Mouse (Mus musculus): ENCODE data around the gene Lyzl4. TPM values are rescaled to one million over a fixed set of nuclear protein-coding genes. Genes with fewer than 3 reads are reported as not detected.

The Lyzl4 gene
- polyA plus RNA-seq, 1 experiment from 2014 or later: not detected

GRCm38 (mm10) chr9:121568451-121568850 is 73.4 kb downstream of the Lyzl4 start:
- no peak overlapping the region for H3K4me3 ChIP-seq (ENCODE audit: control insufficient read depth in 1 of 2, insufficient read depth in 1 of 2, low read depth in 1 of 2, low read length in 2 of 2)
- H3K9ac ChIP-seq (ENCODE audit: low read length): no peak overlapping the region
- no peak overlapping the region for H3K27ac ChIP-seq (replicated peaks in 1 of 2; ENCODE audit: control insufficient read depth in 1 of 2, insufficient read depth in 1 of 2, low read depth in 2 of 2, low read length in 2 of 2)
- no peak overlapping the region for H3K4me2 ChIP-seq (ENCODE audit: low read length)
- ATAC-seq (ENCODE audit: insufficient number of reproducible peaks, insufficient read depth, low FRiP score, low read depth): no peak
- H3K4me1 ChIP-seq (ENCODE audit: control insufficient read depth in 2 of 2, insufficient read depth in 2 of 2, low read length in 2 of 2): no peaks in the 10 kb centered on the region
- no peaks in the 10 kb centered on the region for H3K36me3 ChIP-seq (ENCODE audit: control insufficient read depth, insufficient read depth, low read length)
- peaks cover 6% of the 10 kb centered on the region; the same call in 1 of the 2 replicates for H3K9me3 ChIP-seq (ENCODE audit: control insufficient read depth, low read length)
- no peaks in the 10 kb centered on the region for H3K27me3 ChIP-seq (ENCODE audit: control insufficient read depth, insufficient read depth, low read length)
- WGBS: 24% methylated on average over 1 of the region's 1 CpGs

GRCm38 (mm10) chr9:121566387-121566786 is 75.5 kb downstream of the Lyzl4 start:
- Histone ChIP-seq H3K27me3 (ENCODE audit: control insufficient read depth, insufficient read depth, low read length) (no peaks in the 10 kb centered on the region), H3K9ac (ENCODE audit: low read length) (no peak overlapping the region), H3K4me1 (ENCODE audit: control insufficient read depth in 2 of 2, insufficient read depth in 2 of 2, low read length in 2 of 2) (no peaks in the 10 kb centered on the region), H3K4me3 (ENCODE audit: control insufficient read depth in 1 of 2, insufficient read depth in 1 of 2, low read depth in 1 of 2, low read length in 2 of 2) (no peak overlapping the region), H3K27ac (replicated peaks in 1 of 2; ENCODE audit: control insufficient read depth in 1 of 2, insufficient read depth in 1 of 2, low read depth in 2 of 2, low read length in 2 of 2) (no peak overlapping the region), H3K4me2 (ENCODE audit: low read length) (no peak overlapping the region), H3K36me3 (ENCODE audit: control insufficient read depth, insufficient read depth, low read length) (no peaks in the 10 kb centered on the region), H3K9me3 (ENCODE audit: control insufficient read depth, low read length) (peaks cover 6% of the 10 kb centered on the region; the same call in 1 of the 2 replicates)
- ATAC-seq (ENCODE audit: insufficient number of reproducible peaks, insufficient read depth, low FRiP score, low read depth): no peak
- WGBS: 84% methylated on average over 7 of the region's 7 CpGs

- Histone ChIP-seq H3K27me3 (ENCODE audit: control insufficient read depth, insufficient read depth, low read length) (no peaks in the 10 kb centered on the region), H3K4me2 (ENCODE audit: low read length) (no peak overlapping the region), H3K4me1 (ENCODE audit: control insufficient read depth in 2 of 2, insufficient read depth in 2 of 2, low read length in 2 of 2) (no peaks in the 10 kb centered on the region), H3K9ac (ENCODE audit: low read length) (no peak overlapping the region), H3K9me3 (ENCODE audit: control insufficient read depth, low read length) (no peaks in the 10 kb centered on the region), H3K27ac (replicated peaks in 1 of 2; ENCODE audit: control insufficient read depth in 1 of 2, insufficient read depth in 1 of 2, low read depth in 2 of 2, low read length in 2 of 2) (no peak overlapping the region), H3K4me3 (ENCODE audit: control insufficient read depth in 1 of 2, insufficient read depth in 1 of 2, low read depth in 1 of 2, low read length in 2 of 2) (no peak overlapping the region), H3K36me3 (ENCODE audit: control insufficient read depth, insufficient read depth, low read length) (no peaks in the 10 kb centered on the region)
- 74% methylated on average over 7 of the region's 7 CpGs for WGBS
- ATAC-seq (ENCODE audit: insufficient number of reproducible peaks, insufficient read depth, low FRiP score, low read depth): no peak
Observed at GRCm38 (mm10) chr9:121563276-121563675, 78.6 kb downstream of the Lyzl4 start.

DNA sequence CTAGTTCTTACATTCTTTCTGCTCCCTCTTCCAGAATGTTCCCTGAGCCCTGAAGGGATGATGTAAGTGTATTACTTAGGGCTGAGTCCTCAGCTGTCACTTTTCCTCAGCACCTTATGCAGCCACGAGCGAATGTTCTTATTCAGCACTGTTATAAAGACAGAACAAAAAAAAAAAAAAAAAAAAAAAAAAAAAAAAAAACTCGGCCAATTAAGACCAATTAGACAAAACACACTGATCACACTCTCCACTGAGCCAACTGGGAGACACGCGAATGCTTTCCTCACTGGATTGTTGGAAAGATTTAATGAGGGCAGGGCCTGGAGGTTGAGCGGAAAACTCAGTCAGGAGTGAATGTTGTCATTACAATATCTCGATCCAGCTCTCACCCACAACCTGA is 81.4 kb downstream of the Lyzl4 start:
- H3K27me3 ChIP-seq (ENCODE audit: control insufficient read depth, insufficient read depth, low read length): no peaks in the 10 kb centered on the region
- no peak overlapping the region for H3K27ac ChIP-seq (replicated peaks in 1 of 2; ENCODE audit: control insufficient read depth in 1 of 2, insufficient read depth in 1 of 2, low read depth in 2 of 2, low read length in 2 of 2)
- no peak overlapping the region for H3K4me3 ChIP-seq (ENCODE audit: control insufficient read depth in 1 of 2, insufficient read depth in 1 of 2, low read depth in 1 of 2, low read length in 2 of 2)
- no peaks in the 10 kb centered on the region for H3K9me3 ChIP-seq (ENCODE audit: control insufficient read depth, low read length)
- 74% methylated on average over 7 of the region's 7 CpGs for WGBS
- H3K9ac ChIP-seq (ENCODE audit: low read length): no peak overlapping the region
- no peaks in the 10 kb centered on the region for H3K36me3 ChIP-seq (ENCODE audit: control insufficient read depth, insufficient read depth, low read length)
- no peak for ATAC-seq (ENCODE audit: insufficient number of reproducible peaks, insufficient read depth, low FRiP score, low read depth)
- H3K4me2 ChIP-seq (ENCODE audit: low read length): no peak overlapping the region
- H3K4me1 ChIP-seq (ENCODE audit: control insufficient read depth in 2 of 2, insufficient read depth in 2 of 2, low read length in 2 of 2): peaks cover 13 to 17% of the 10 kb centered on the region in 2 experiments

- Histone ChIP-seq H3K4me2 (ENCODE audit: low read length) (no peak overlapping the region), H3K4me3 (ENCODE audit: control insufficient read depth in 1 of 2, insufficient read depth in 1 of 2, low read depth in 1 of 2, low read length in 2 of 2) (no peak overlapping the region), H3K27ac (replicated peaks in 1 of 2; ENCODE audit: control insufficient read depth in 1 of 2, insufficient read depth in 1 of 2, low read depth in 2 of 2, low read length in 2 of 2) (no peak overlapping the region), H3K4me1 (ENCODE audit: control insufficient read depth in 2 of 2, insufficient read depth in 2 of 2, low read length in 2 of 2) (peaks cover 13 to 17% of the 10 kb centered on the region in 2 experiments), H3K9me3 (ENCODE audit: control insufficient read depth, low read length) (no peaks in the 10 kb centered on the region), H3K9ac (ENCODE audit: low read length) (no peak overlapping the region), H3K36me3 (ENCODE audit: control insufficient read depth, insufficient read depth, low read length) (no peaks in the 10 kb centered on the region), H3K27me3 (ENCODE audit: control insufficient read depth, insufficient read depth, low read length) (no peaks in the 10 kb centered on the region)
- no peak for ATAC-seq (ENCODE audit: insufficient number of reproducible peaks, insufficient read depth, low FRiP score, low read depth)
- WGBS: 79% methylated on average over 6 of the region's 6 CpGs
Observed at GRCm38 (mm10) chr9:121558167-121558566, 83.7 kb downstream of the Lyzl4 start.

DNA sequence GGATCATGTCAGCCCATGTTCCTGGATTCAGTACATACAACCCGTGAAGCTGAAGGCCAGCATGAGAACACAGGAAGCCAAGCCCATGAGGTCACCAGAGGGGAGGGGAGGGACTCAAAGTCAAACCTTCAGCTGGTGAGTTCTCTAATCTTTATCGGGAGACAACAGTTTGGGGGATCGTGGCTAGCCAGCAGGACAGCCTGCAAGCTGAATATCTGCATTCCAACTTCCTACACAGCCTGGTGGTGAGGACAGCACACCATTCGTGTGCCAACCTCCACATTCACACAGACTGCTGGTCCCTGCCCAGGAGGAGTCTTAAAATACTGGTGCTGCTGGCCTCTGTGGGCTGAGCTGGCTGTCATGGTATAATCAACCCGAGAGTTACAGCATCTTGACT is 85.0 kb downstream of the Lyzl4 start:
- no peak overlapping the region for H3K27ac ChIP-seq (replicated peaks in 1 of 2; ENCODE audit: control insufficient read depth in 1 of 2, insufficient read depth in 1 of 2, low read depth in 2 of 2, low read length in 2 of 2)
- no peaks in the 10 kb centered on the region for H3K27me3 ChIP-seq (ENCODE audit: control insufficient read depth, insufficient read depth, low read length)
- H3K9ac ChIP-seq (ENCODE audit: low read length): no peak overlapping the region
- H3K36me3 ChIP-seq (ENCODE audit: control insufficient read depth, insufficient read depth, low read length): no peaks in the 10 kb centered on the region
- 14% methylated on average over 5 of the region's 5 CpGs for WGBS
- ATAC-seq (ENCODE audit: insufficient number of reproducible peaks, insufficient read depth, low FRiP score, low read depth): no peak; the same call in 1 of the 2 replicates
- H3K4me3 ChIP-seq (ENCODE audit: control insufficient read depth in 1 of 2, insufficient read depth in 1 of 2, low read depth in 1 of 2, low read length in 2 of 2): no peak overlapping the region
- no peaks in the 10 kb centered on the region for H3K9me3 ChIP-seq (ENCODE audit: control insufficient read depth, low read length)
- H3K4me1 ChIP-seq (ENCODE audit: control insufficient read depth in 2 of 2, insufficient read depth in 2 of 2, low read length in 2 of 2): peaks cover 13 to 17% of the 10 kb centered on the region in 2 experiments
- no peak overlapping the region for H3K4me2 ChIP-seq (ENCODE audit: low read length)

GRCm38 (mm10) chr9:121555395-121556000 is 86.4 kb downstream of the Lyzl4 start:
- no peaks in the 10 kb centered on the region for H3K9me3 ChIP-seq (ENCODE audit: control insufficient read depth, low read length)
- no peaks in the 10 kb centered on the region for H3K27me3 ChIP-seq (ENCODE audit: control insufficient read depth, insufficient read depth, low read length)
- H3K4me2 ChIP-seq (ENCODE audit: low read length): no peak overlapping the region
- no peak for ATAC-seq (ENCODE audit: insufficient number of reproducible peaks, insufficient read depth, low FRiP score, low read depth)
- peaks cover 13 to 17% of the 10 kb centered on the region in 2 experiments for H3K4me1 ChIP-seq (ENCODE audit: control insufficient read depth in 2 of 2, insufficient read depth in 2 of 2, low read length in 2 of 2)
- no peaks in the 10 kb centered on the region for H3K36me3 ChIP-seq (ENCODE audit: control insufficient read depth, insufficient read depth, low read length)
- no peak overlapping the region for H3K27ac ChIP-seq (replicated peaks in 1 of 2; ENCODE audit: control insufficient read depth in 1 of 2, insufficient read depth in 1 of 2, low read depth in 2 of 2, low read length in 2 of 2)
- WGBS: 42% methylated on average over 9 of the region's 9 CpGs
- H3K9ac ChIP-seq (ENCODE audit: low read length): no peak overlapping the region
- H3K4me3 ChIP-seq (ENCODE audit: control insufficient read depth in 1 of 2, insufficient read depth in 1 of 2, low read depth in 1 of 2, low read length in 2 of 2): no peak overlapping the region

DNA sequence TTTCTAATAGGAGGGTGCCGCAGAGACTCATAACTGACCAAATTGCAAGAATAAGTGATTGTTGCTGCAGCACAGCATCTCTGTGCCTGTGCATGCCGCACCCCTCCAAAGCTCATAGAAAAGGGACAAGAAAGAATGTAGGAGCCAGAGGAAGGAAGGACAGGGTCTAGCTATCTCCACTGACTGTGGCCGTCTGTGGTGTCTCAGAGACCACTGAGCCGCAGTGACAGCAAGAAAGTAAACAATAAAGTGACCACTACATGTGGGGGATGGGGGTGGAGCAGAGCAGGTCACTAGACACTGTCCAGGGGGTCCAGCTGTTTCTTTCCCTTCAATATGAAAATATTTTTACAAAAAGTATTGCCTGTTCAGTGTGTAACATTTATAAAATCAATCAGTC is 88.3 kb downstream of the Lyzl4 start:
- Histone ChIP-seq H3K4me3 (ENCODE audit: control insufficient read depth in 1 of 2, insufficient read depth in 1 of 2, low read depth in 1 of 2, low read length in 2 of 2) (no peak overlapping the region), H3K4me1 (ENCODE audit: control insufficient read depth in 2 of 2, insufficient read depth in 2 of 2, low read length in 2 of 2) (peaks cover 13 to 17% of the 10 kb centered on the region in 2 experiments), H3K9me3 (ENCODE audit: control insufficient read depth, low read length) (no peaks in the 10 kb centered on the region), H3K27me3 (ENCODE audit: control insufficient read depth, insufficient read depth, low read length) (no peaks in the 10 kb centered on the region), H3K4me2 (ENCODE audit: low read length) (no peak overlapping the region), H3K27ac (replicated peaks in 1 of 2; ENCODE audit: control insufficient read depth in 1 of 2, insufficient read depth in 1 of 2, low read depth in 2 of 2, low read length in 2 of 2) (no peak overlapping the region), H3K36me3 (ENCODE audit: control insufficient read depth, insufficient read depth, low read length) (no peaks in the 10 kb centered on the region), H3K9ac (ENCODE audit: low read length) (no peak overlapping the region)
- WGBS: 39% methylated on average over 4 of the region's 4 CpGs
- ATAC-seq (ENCODE audit: insufficient number of reproducible peaks, insufficient read depth, low FRiP score, low read depth): no peak

Data from heart, embryonic 14.5 days (tissue).